In the genomic region with DNA sequence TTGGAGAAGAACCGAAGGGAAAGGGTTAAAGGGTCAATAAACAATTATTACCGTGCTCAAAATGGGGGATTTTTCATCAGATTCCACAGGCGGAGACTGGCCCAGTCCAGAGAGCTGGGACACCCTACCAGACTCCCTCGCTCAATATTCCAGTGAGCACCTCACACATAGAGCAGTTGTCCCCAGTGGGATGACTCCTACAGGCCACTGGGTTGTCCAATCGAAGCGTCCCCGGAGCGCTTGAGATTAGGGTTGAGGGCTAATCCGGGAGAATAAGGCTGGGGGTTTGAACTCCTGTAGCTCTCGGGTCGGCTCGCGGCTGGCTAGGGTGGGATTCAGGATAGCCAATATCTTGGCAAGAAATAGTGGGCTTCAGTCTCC, we compare ENCODE assay signal across 8 mouse cellular contexts. TPM values are rescaled to one million over a fixed set of nuclear protein-coding genes. Genes with fewer than 3 reads are reported as not detected.
DNase-seq lines count a peak whose midpoint lies in the region; ATAC-seq and TF ChIP-seq lines count a peak whose summit lies in the region.

No protein-coding gene starts in this region.

- no peak overlapping the region for H3K9ac ChIP-seq in heart, embryonic 14.5 days (ENCODE audit: low read length)
- H3K9ac ChIP-seq in hindbrain, embryonic 11.5 days (ENCODE audit: low read depth, low read length) = no peak overlapping the region
- no peak overlapping the region for H3K9ac ChIP-seq in midbrain, embryonic 11.5 days (ENCODE audit: low read length)

- H3K4me2 ChIP-seq in heart, embryonic 14.5 days (ENCODE audit: low read length) = peak overlapping the region; percentile 84
- peak overlapping the region; percentile 74 for H3K4me2 ChIP-seq in hindbrain, embryonic 11.5 days (replicated peaks; ENCODE audit: low read depth, low read length)
- H3K4me2 ChIP-seq in midbrain, embryonic 11.5 days = peak overlapping the region; percentile 66

- no peaks in the 10 kb centered on the region for H3K9me3 ChIP-seq in heart, embryonic 14.5 days (ENCODE audit: control insufficient read depth, low read length)
- no peaks in the 10 kb centered on the region for H3K9me3 ChIP-seq in hindbrain, embryonic 11.5 days (ENCODE audit: control insufficient read depth, low read length)
- no peaks in the 10 kb centered on the region for H3K9me3 ChIP-seq in midbrain, embryonic 11.5 days (ENCODE audit: control insufficient read depth, low read length)

- H3K27me3 ChIP-seq in heart, embryonic 14.5 days (ENCODE audit: control insufficient read depth, insufficient read depth, low read length) = peaks cover 86% of the 10 kb centered on the region
- H3K27me3 ChIP-seq in hindbrain, embryonic 11.5 days (ENCODE audit: control insufficient read depth, insufficient read depth, low read length) = peaks cover 69% of the 10 kb centered on the region
- peaks cover 79% of the 10 kb centered on the region for H3K27me3 ChIP-seq in midbrain, embryonic 11.5 days (ENCODE audit: control insufficient read depth, insufficient read depth, low read length)

- H3K36me3 ChIP-seq in heart, embryonic 14.5 days (ENCODE audit: control insufficient read depth, insufficient read depth, low read length) = no peaks in the 10 kb centered on the region
- no peaks in the 10 kb centered on the region for H3K36me3 ChIP-seq in hindbrain, embryonic 11.5 days (ENCODE audit: control insufficient read depth, insufficient read depth, low read length)
- no peaks in the 10 kb centered on the region for H3K36me3 ChIP-seq in midbrain, embryonic 11.5 days (ENCODE audit: control insufficient read depth, insufficient read depth, low read length)

- peak overlapping the region; percentile 41 to 52 for H3K4me3 ChIP-seq in heart, embryonic 14.5 days (ENCODE audit: control insufficient read depth in 1 of 2, insufficient read depth in 1 of 2, low read depth in 1 of 2, low read length in 2 of 2)
- peak overlapping the region; percentile 52 for H3K4me3 ChIP-seq in bone marrow macrophage, adult 2 months (ENCODE audit: insufficient read depth, low read length)
- peak overlapping the region; percentile 46 for H3K4me3 ChIP-seq in hindbrain, embryonic 11.5 days (ENCODE audit: low read depth, low read length)
- peak overlapping the region; percentile 49 for H3K4me3 ChIP-seq in midbrain, embryonic 11.5 days (ENCODE audit: low read depth, low read length)

- DNase-seq in heart, adult 18-20 months = no peak
- no peak for DNase-seq in hindbrain, embryonic 11.5 days (ENCODE audit: low spot score)
- DNase-seq in midbrain, embryonic 11.5 days (ENCODE audit: low spot score, missing footprints) = no peak
- no peak for DNase-seq in spleen, postnatal 4 days (ENCODE audit: low spot score in 2 of 2)
- DNase-seq in layer of hippocampus, adult 8-10 months (ENCODE audit: low spot score in 2 of 2) = no peak
- DNase-seq in adrenal gland, postnatal 14 days = no peak

- no peak for TF ChIP-seq POLR2A in bone marrow macrophage, adult 2 months (IDR thresholded peaks at IDR 0.05; ENCODE audit: borderline replicate concordance, low read depth, low read length)

- H3K27ac ChIP-seq in heart, embryonic 14.5 days (replicated peaks in 1 of 2; ENCODE audit: control insufficient read depth in 1 of 2, insufficient read depth in 1 of 2, low read depth in 2 of 2, low read length in 2 of 2) = no peak overlapping the region
- no peak overlapping the region for H3K27ac ChIP-seq in bone marrow macrophage, adult 2 months (ENCODE audit: insufficient read depth, low read depth, low read length)
- no peak overlapping the region for H3K27ac ChIP-seq in hindbrain, embryonic 11.5 days (ENCODE audit: low read depth, low read length)
- H3K27ac ChIP-seq in midbrain, embryonic 11.5 days (ENCODE audit: low read depth, low read length) = no peak overlapping the region

- 1% methylated on average over 13 of the region's 13 CpGs for WGBS in heart, embryonic 14.5 days
- under 1% methylated on average over 13 of the region's 13 CpGs for WGBS in hindbrain, embryonic 11.5 days
- under 1% methylated on average over 13 of the region's 13 CpGs for WGBS in midbrain, embryonic 11.5 days

- no peak for TF ChIP-seq CTCF in bone marrow macrophage, adult 2 months (IDR thresholded peaks at IDR 0.05; ENCODE audit: low read depth, low read length)

- peaks cover 2 to 14% of the 10 kb centered on the region in 2 experiments; a peak in 3 of 4 replicates for H3K4me1 ChIP-seq in heart, embryonic 14.5 days (ENCODE audit: control insufficient read depth in 2 of 2, insufficient read depth in 2 of 2, low read length in 2 of 2)
- 0 out of 2 replicates have a peak, but pooled peaks cover 2% of the 10 kb centered on the region for H3K4me1 ChIP-seq in bone marrow macrophage, adult 2 months (ENCODE audit: control insufficient read depth, insufficient read depth, low read length)
- peaks cover 14% of the 10 kb centered on the region for H3K4me1 ChIP-seq in hindbrain, embryonic 11.5 days (replicated peaks; ENCODE audit: control insufficient read depth, insufficient read depth, low read length)
- peaks cover 18% of the 10 kb centered on the region for H3K4me1 ChIP-seq in midbrain, embryonic 11.5 days (ENCODE audit: control insufficient read depth, insufficient read depth, low read length)

- no peak for ATAC-seq in heart, embryonic 14.5 days (ENCODE audit: insufficient number of reproducible peaks, insufficient read depth, low FRiP score, low read depth)
- peak; percentile 44; the same call in 1 of the 2 replicates for ATAC-seq in hindbrain, embryonic 11.5 days (ENCODE audit: low FRiP score)
- peak; percentile 28; the same call in 1 of the 2 replicates for ATAC-seq in midbrain, embryonic 11.5 days (ENCODE audit: low FRiP score)

RNA-seq across cellular contexts. Expression of gene Foxd1, which starts 0.3 kb away (rescaled TPM):
- polyA plus RNA-seq in heart, embryonic 14.5 days (2014; fragmentation: Nextera tagmentation; extraction: Ambion mirVana) = not detected in 2 replicates
- total RNA-seq in heart, adult 18-20 months (2021) = under 1 TPM; 0.05 to 0.08 TPM
- not detected in 2 replicates for polyA plus RNA-seq in bone marrow macrophage, adult 2 months (2012; ENCODE audit: insufficient read depth, insufficient read length, missing spikeins)
- polyA plus RNA-seq in hindbrain, embryonic 11.5 days (2014; fragmentation: Nextera tagmentation; extraction: Ambion mirVana) = 4.6 and 5.0 TPM in 2 replicates
- 4.4 and 5.2 TPM in 2 replicates for polyA plus RNA-seq in midbrain, embryonic 11.5 days (2014; fragmentation: Nextera tagmentation; extraction: Ambion mirVana)
- 1 to 10 TPM in 3 of 4 experiments, under 1 TPM in 1; 0.74 to 1.3 (median 1.2) TPM for total RNA-seq in layer of hippocampus, adult 8-10 months (2022)
- 0.75 and 0.82 TPM in 2 replicates for total RNA-seq in adrenal gland, postnatal 14 days (2021)

RNA-seq across cellular contexts. Expression of gene Btf3, which starts 36.9 kb away (rescaled TPM):
- polyA plus RNA-seq in heart, embryonic 14.5 days (2014; fragmentation: Nextera tagmentation; extraction: Ambion mirVana) = 400 and 431 TPM in 2 replicates
- total RNA-seq in heart, adult 18-20 months (2021) = 100 to 1,000 TPM; 195 to 218 TPM
- polyA plus RNA-seq in bone marrow macrophage, adult 2 months (2012; ENCODE audit: insufficient read depth, insufficient read length, missing spikeins) = 440 and 511 TPM in 2 replicates
- 784 and 800 TPM in 2 replicates for polyA plus RNA-seq in hindbrain, embryonic 11.5 days (2014; fragmentation: Nextera tagmentation; extraction: Ambion mirVana)
- polyA plus RNA-seq in midbrain, embryonic 11.5 days (2014; fragmentation: Nextera tagmentation; extraction: Ambion mirVana) = 823 and 852 TPM in 2 replicates
- total RNA-seq in layer of hippocampus, adult 8-10 months (2022) = 100 to 1,000 TPM; 157 to 207 (median 184) TPM
- total RNA-seq in adrenal gland, postnatal 14 days (2021) = 364 and 430 TPM in 2 replicates
